Mouse (Mus musculus) cerebellum, adult 2 months (tissue): ENCODE measurements around the gene Tmem8b.

Source experiments
- CTCF ChIP-seq: fragments of 200-500 bp; IDR thresholded peaks from 2 replicates; pipeline ENCODE4 v1.5.1; 2011; ENCODE audit warnings: low read depth, mild to moderate bottlenecking, control low read depth, low read length, moderate library complexity, borderline replicate concordance; ENCODE audit not compliant: insufficient read depth
- POLR2A ChIP-seq: fragments of 200-500 bp; IDR thresholded peaks from 2 replicates; pipeline ENCODE4 v1.6.1; 2011; ENCODE audit warnings: low read length, control low read depth, borderline replicate concordance; ENCODE audit not compliant: insufficient read depth

GRCm38 (mm10) chr4:43737144-43737543, 68.4 kb downstream of the Tmem8b start:
- TF ChIP-seq CTCF (no peak), POLR2A (no peak)
